Mouse (Mus musculus) thymus, postnatal 4 days (tissue): ENCODE results near the gene Trak2.
"Not testable (repeated sequence)": the region's sequence is repeated elsewhere in the genome, so short reads cannot be mapped to it uniquely, and the experiment has no call there.

Experiments
- DNase-seq: peaks from one replicate; pipeline ENCODE4 v3.0.0; 2021

Gene Trak2

GRCm38 (mm10) chr1:58885646-58886045 is 87.6 kb downstream of the Trak2 start:
- no peak for DNase-seq

GRCm38 (mm10) chr1:58883279-58883678 is 90.0 kb downstream of the Trak2 start:
- not testable (repeated sequence) for DNase-seq

GRCm38 (mm10) chr1:58879291-58879690 is 93.9 kb downstream of the Trak2 start:
- DNase-seq = not testable (repeated sequence)

- not testable (repeated sequence) for DNase-seq
Observed at GRCm38 (mm10) chr1:58876500-58876899, 96.7 kb downstream of the Trak2 start.

- DNase-seq = not testable (repeated sequence)
Observed at GRCm38 (mm10) chr1:58860586-58860985, 112.6 kb downstream of the Trak2 start.

- peak; percentile 38 for DNase-seq
Observed at GRCm38 (mm10) chr1:58859738-58860365, 113.4 kb downstream of the Trak2 start.

- DNase-seq = not testable (repeated sequence)
Observed at GRCm38 (mm10) chr1:58859131-58859530, 114.1 kb downstream of the Trak2 start.

GRCm38 (mm10) chr1:58856811-58857210 is 116.4 kb downstream of the Trak2 start:
- not testable (repeated sequence) for DNase-seq
